Comparison of ENCODE assay signal across 8 mouse cellular contexts in the genomic region with DNA sequence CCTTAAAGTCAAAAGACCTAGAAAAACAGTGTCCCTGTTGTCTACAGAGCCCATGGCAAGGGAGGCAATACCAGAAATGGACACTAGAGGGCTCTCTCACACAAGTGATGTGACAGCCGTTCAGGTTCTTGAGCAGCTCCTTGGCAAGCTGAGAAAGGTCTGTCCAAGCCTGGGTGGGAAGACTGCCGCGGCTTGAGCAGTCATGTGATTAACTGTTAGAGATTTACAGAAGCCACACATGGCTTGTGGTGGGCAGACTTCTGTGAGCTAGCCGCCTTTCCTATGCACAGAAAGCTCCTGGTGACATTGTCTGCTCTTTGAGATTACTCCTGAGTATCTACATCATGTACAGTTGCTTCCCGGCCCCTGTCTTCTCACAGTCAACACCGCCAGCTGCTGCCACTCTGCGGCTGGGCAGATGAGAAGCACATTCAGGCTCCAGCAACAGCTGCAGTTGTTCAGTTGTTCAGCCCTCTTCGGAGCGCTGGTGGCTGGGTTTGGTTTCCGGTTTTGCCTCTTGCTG.
DNase-seq lines count a peak whose midpoint lies in the region; ATAC-seq and TF ChIP-seq lines count a peak whose summit lies in the region.

No protein-coding gene starts in this region.

- TF ChIP-seq POLR2A in bone marrow macrophage, adult 2 months (IDR thresholded peaks at IDR 0.05; ENCODE audit: borderline replicate concordance, low read depth, low read length), result no peak
- no peak for TF ChIP-seq POLR2A in embryonic fibroblast, embryonic 13.5 days (IDR thresholded peaks at IDR 0.05; ENCODE audit: low read depth, low read length)
- no peak for TF ChIP-seq POLR2A in limb, embryonic 14.5 days (IDR thresholded peaks at IDR 0.05; ENCODE audit: borderline replicate concordance, extremely low read depth, insufficient read depth, insufficient read length)
- no peak for TF ChIP-seq POLR2A in myocyte (IDR thresholded peaks at IDR 0.05; ENCODE audit: insufficient read length, low read depth)

- no peak overlapping the region for H3K27ac ChIP-seq in bone marrow macrophage, adult 2 months (ENCODE audit: insufficient read depth, low read depth, low read length)
- no peak overlapping the region for H3K27ac ChIP-seq in embryonic fibroblast, embryonic 13.5 days (ENCODE audit: insufficient read depth, low read length)
- H3K27ac ChIP-seq in heart, embryonic 10.5 days, result peak overlapping the region; percentile 47; the same call in 1 of the 2 replicates
- H3K27ac ChIP-seq in kidney, embryonic 14.5 days (ENCODE audit: low read depth, low read length), result no peak overlapping the region
- no peak overlapping the region for H3K27ac ChIP-seq in limb, embryonic 14.5 days (replicated peaks; ENCODE audit: low read depth, low read length)

- H3ac ChIP-seq in C2C12 (ENCODE audit: control insufficient read depth, insufficient read length, low read depth), result no peak overlapping the region
- H3ac ChIP-seq in myocyte (ENCODE audit: control insufficient read depth, insufficient read length), result no peak overlapping the region

- H3K4me3 ChIP-seq in C2C12 (ENCODE audit: insufficient read depth, poor library complexity, severe bottlenecking) (no peak overlapping the region), myocyte (no peak overlapping the region)
- peak overlapping the region; percentile 18; the same call in 1 of the 2 replicates for H3K4me3 ChIP-seq in bone marrow macrophage, adult 2 months (ENCODE audit: insufficient read depth, low read length)
- no peak overlapping the region for H3K4me3 ChIP-seq in embryonic fibroblast, embryonic 13.5 days (ENCODE audit: insufficient read depth, low read length)
- H3K4me3 ChIP-seq in heart, embryonic 10.5 days, result 0 out of 2 replicates have a peak overlapping the region, but pooled peaks have one; percentile 9
- no peak overlapping the region for H3K4me3 ChIP-seq in kidney, embryonic 14.5 days (ENCODE audit: low read length)
- H3K4me3 ChIP-seq in limb, embryonic 14.5 days (replicated peaks; ENCODE audit: low read length), result no peak overlapping the region

- no peaks in the 10 kb centered on the region for H3K9me3 ChIP-seq in heart, embryonic 10.5 days
- H3K9me3 ChIP-seq in kidney, embryonic 14.5 days (ENCODE audit: control insufficient read depth, low read length), result no peaks in the 10 kb centered on the region
- no peaks in the 10 kb centered on the region for H3K9me3 ChIP-seq in limb, embryonic 14.5 days (ENCODE audit: control insufficient read depth, low read length)

- peak; percentile 90 for ATAC-seq in kidney, embryonic 14.5 days (ENCODE audit: low FRiP score, low TSS enrichment)
- peak; percentile 81 for ATAC-seq in limb, embryonic 14.5 days (ENCODE audit: low FRiP score, low read depth)

- no peak overlapping the region for H3K9ac ChIP-seq in kidney, embryonic 14.5 days (ENCODE audit: low read depth, low read length)
- H3K9ac ChIP-seq in limb, embryonic 14.5 days (ENCODE audit: low read depth, low read length, severe bottlenecking), result no peak overlapping the region

- DNase-seq in heart, embryonic 10.5 days (ENCODE audit: low spot score), result peak; percentile 92
- DNase-seq in limb, embryonic 14.5 days (ENCODE audit: low spot score), result peak; percentile 95
- DNase-seq in spleen, postnatal 4 days (ENCODE audit: low spot score in 2 of 2), result peak; percentile 81 to 94

- TF ChIP-seq CTCF in C2C12 (IDR thresholded peaks at IDR 0.05; ENCODE audit: control insufficient read depth, insufficient read depth, insufficient read length), result peak; percentile 72
- peak; percentile 71 for TF ChIP-seq CTCF in bone marrow macrophage, adult 2 months (IDR thresholded peaks at IDR 0.05; ENCODE audit: low read depth, low read length)
- TF ChIP-seq CTCF in embryonic fibroblast, embryonic 13.5 days (IDR thresholded peaks at IDR 0.05; ENCODE audit: borderline replicate concordance, insufficient read depth, low read length), result peak; percentile 73

- H3K36me3 ChIP-seq in C2C12 (ENCODE audit: control insufficient read depth, insufficient read depth) (no peaks in the 10 kb centered on the region), myocyte (ENCODE audit: control insufficient read depth, insufficient read depth) (no peaks in the 10 kb centered on the region)
- no peaks in the 10 kb centered on the region for H3K36me3 ChIP-seq in heart, embryonic 10.5 days
- no peaks in the 10 kb centered on the region for H3K36me3 ChIP-seq in kidney, embryonic 14.5 days (ENCODE audit: control insufficient read depth, insufficient read depth, low read length)
- no peaks in the 10 kb centered on the region for H3K36me3 ChIP-seq in limb, embryonic 14.5 days (ENCODE audit: control insufficient read depth, insufficient read depth, low read length)

- no peaks in the 10 kb centered on the region for H3K79me3 ChIP-seq in C2C12 (ENCODE audit: low read depth)

- 0 out of 2 replicates have a peak, but pooled peaks cover 3% of the 10 kb centered on the region for H3K4me1 ChIP-seq in bone marrow macrophage, adult 2 months (ENCODE audit: control insufficient read depth, insufficient read depth, low read length)
- no peaks in the 10 kb centered on the region for H3K4me1 ChIP-seq in embryonic fibroblast, embryonic 13.5 days (ENCODE audit: control insufficient read depth, insufficient read depth, low read length)
- H3K4me1 ChIP-seq in heart, embryonic 10.5 days, result peaks cover 4% of the 10 kb centered on the region
- no peaks in the 10 kb centered on the region for H3K4me1 ChIP-seq in kidney, embryonic 14.5 days (ENCODE audit: control insufficient read depth, insufficient read depth, low read length)
- H3K4me1 ChIP-seq in limb, embryonic 14.5 days (ENCODE audit: control insufficient read depth, insufficient read depth, low read length), result peaks cover 4% of the 10 kb centered on the region; the same call in 1 of the 2 replicates

- WGBS in heart, embryonic 10.5 days, result 44% methylated on average over 10 of the region's 10 CpGs
- WGBS in kidney, embryonic 14.5 days, result 43% methylated on average over 10 of the region's 10 CpGs
- 35% methylated on average over 10 of the region's 10 CpGs for WGBS in limb, embryonic 14.5 days

- H3K27me3 ChIP-seq in C2C12 (ENCODE audit: control insufficient read depth, insufficient read depth, insufficient read length) (no peaks in the 10 kb centered on the region), myocyte (ENCODE audit: control insufficient read depth, insufficient read depth, insufficient read length) (no peaks in the 10 kb centered on the region)
- H3K27me3 ChIP-seq in heart, embryonic 10.5 days (ENCODE audit: insufficient read depth, poor library complexity, severe bottlenecking), result 0 out of 2 replicates have a peak, but pooled peaks cover 6% of the 10 kb centered on the region
- H3K27me3 ChIP-seq in kidney, embryonic 14.5 days (ENCODE audit: control insufficient read depth, insufficient read depth, low read length), result no peaks in the 10 kb centered on the region
- H3K27me3 ChIP-seq in limb, embryonic 14.5 days (ENCODE audit: control insufficient read depth, insufficient read depth, low read length), result no peaks in the 10 kb centered on the region

- H3K79me2 ChIP-seq in C2C12 (ENCODE audit: control insufficient read depth, insufficient read depth) (no peaks in the 10 kb centered on the region), myocyte (ENCODE audit: control insufficient read depth, insufficient read depth) (no peaks in the 10 kb centered on the region)

- no peak overlapping the region for H3K4me2 ChIP-seq in kidney, embryonic 14.5 days (replicated peaks; ENCODE audit: low read depth, low read length)
- H3K4me2 ChIP-seq in limb, embryonic 14.5 days (replicated peaks; ENCODE audit: low read depth, low read length, severe bottlenecking), result no peak overlapping the region
- peak overlapping the region; percentile 54 for H3K4me2 ChIP-seq in myocyte (ENCODE audit: low read depth)

TF ChIP-seq in C2C12, 6 proteins besides CTCF, POLR2A, EP300 and RAD21:
- TF ChIP-seq USF1 (IDR thresholded peaks at IDR 0.05; ENCODE audit: low read depth) (peak; percentile 46), CEBPB (IDR thresholded peaks at IDR 0.05; ENCODE audit: low read depth) (no peak)

TF ChIP-seq in myocyte, 11 proteins besides CTCF, POLR2A, EP300 and RAD21:
- peak; percentile 45 for TF ChIP-seq USF1 (IDR thresholded peaks at IDR 0.05; ENCODE audit: low read depth)
- TF ChIP-seq REST (IDR thresholded peaks at IDR 0.05; ENCODE audit: insufficient read depth, insufficient read length), result no peak
- TF ChIP-seq MYOD1 (IDR thresholded peaks at IDR 0.05; ENCODE audit: control insufficient read depth in 1 of 3, insufficient read length in 2 of 3, low read depth in 2 of 3), result peak; percentile 82 to 98 (median 96)
- no peak for TF ChIP-seq POLR2AphosphoS2 (IDR thresholded peaks at IDR 0.05; ENCODE audit: insufficient read length, low read depth)
- TF ChIP-seq MYOG (IDR thresholded peaks at IDR 0.05; ENCODE audit: control insufficient read depth in 1 of 3, insufficient read depth in 1 of 3, insufficient read length in 2 of 3, low read depth in 2 of 3), result peak; percentile 97 to 99 (median 97)
- peak; percentile 95 for TF ChIP-seq TCF3 (IDR thresholded peaks at IDR 0.05; ENCODE audit: insufficient read length, low read depth)
- no peak for TF ChIP-seq SRF (IDR thresholded peaks at IDR 0.05; ENCODE audit: control insufficient read depth, insufficient read length, low read depth)
- no peak for TF ChIP-seq CEBPB (IDR thresholded peaks at IDR 0.05; ENCODE audit: insufficient read depth, poor library complexity, severe bottlenecking)
- no peak for TF ChIP-seq MAX (IDR thresholded peaks at IDR 0.05; ENCODE audit: low read depth)
- TF ChIP-seq TCF12 (IDR thresholded peaks at IDR 0.05; ENCODE audit: insufficient read depth, poor library complexity, severe bottlenecking), result peak; percentile 74
- no peak for TF ChIP-seq E2F4 (IDR thresholded peaks at IDR 0.05; ENCODE audit: insufficient read depth)

Comparison
In these comparisons a context has a peak if more than half of its experiments do, and no peak if none do; other contexts are left out.
1. H3K4me3 ChIP-seq: peak in bone marrow macrophage, adult 2 months (single experiment) and heart, embryonic 10.5 days (single experiment); none in C2C12 (single experiment), embryonic fibroblast, embryonic 13.5 days (single experiment), kidney, embryonic 14.5 days (single experiment), limb, embryonic 14.5 days (single experiment) and myocyte (single experiment).
2. Peak in every context shown above with its lines, with median percentiles within 50 percentile points of each other: CTCF ChIP-seq and DNase-seq.